Mouse (Mus musculus): Measurements from ENCODE around the gene Ccrl2. TPM values are rescaled to one million over a fixed set of nuclear protein-coding genes. Genes with fewer than 3 reads are reported as not detected.

Gene Ccrl2
- polyA plus RNA-seq, 1 experiment from 2014 or later = 3.2 TPM

DNA sequence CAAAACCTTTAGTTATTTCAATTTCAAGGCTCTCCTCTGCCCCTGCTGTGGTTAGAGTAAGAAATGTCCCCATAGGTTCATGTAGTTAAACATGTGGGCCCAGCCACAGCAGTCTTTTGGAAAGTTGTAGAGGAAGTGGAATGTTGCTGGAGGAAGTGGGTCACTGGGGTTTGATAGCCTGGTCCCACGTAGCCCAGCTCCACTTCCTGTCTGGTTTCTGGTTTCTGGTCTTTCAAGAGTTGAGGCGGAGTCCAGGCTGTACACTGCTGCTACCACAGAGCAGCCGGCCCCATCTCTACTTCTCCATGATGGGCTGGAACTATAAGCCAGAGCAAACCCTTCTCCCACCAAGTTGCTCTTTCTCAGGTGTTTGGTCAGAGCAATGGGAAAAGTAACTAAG, 11.1 kb downstream of the Ccrl2 start:
- no peak for ATAC-seq (ENCODE audit: insufficient number of reproducible peaks, insufficient read depth, low FRiP score, low read depth)
- WGBS = 69% methylated on average over 3 of the region's 3 CpGs
- H3K27me3 ChIP-seq (ENCODE audit: control insufficient read depth, insufficient read depth, low read length) = no peaks in the 10 kb centered on the region
- H3K36me3 ChIP-seq (ENCODE audit: control insufficient read depth, insufficient read depth, low read length) = no peaks in the 10 kb centered on the region
- no peaks in the 10 kb centered on the region for H3K9me3 ChIP-seq (ENCODE audit: control insufficient read depth, low read length)
- peaks cover 0 to 3% of the 10 kb centered on the region in 2 experiments for H3K4me1 ChIP-seq (ENCODE audit: control insufficient read depth in 2 of 2, insufficient read depth in 2 of 2, low read length in 2 of 2)
- H3K4me2 ChIP-seq (ENCODE audit: low read length) = no peak overlapping the region
- no peak overlapping the region for H3K4me3 ChIP-seq (ENCODE audit: control insufficient read depth in 1 of 2, insufficient read depth in 1 of 2, low read depth in 1 of 2, low read length in 2 of 2)
- H3K9ac ChIP-seq (ENCODE audit: low read length) = no peak overlapping the region
- H3K27ac ChIP-seq (replicated peaks in 1 of 2; ENCODE audit: control insufficient read depth in 1 of 2, insufficient read depth in 1 of 2, low read depth in 2 of 2, low read length in 2 of 2) = no peak overlapping the region

DNA sequence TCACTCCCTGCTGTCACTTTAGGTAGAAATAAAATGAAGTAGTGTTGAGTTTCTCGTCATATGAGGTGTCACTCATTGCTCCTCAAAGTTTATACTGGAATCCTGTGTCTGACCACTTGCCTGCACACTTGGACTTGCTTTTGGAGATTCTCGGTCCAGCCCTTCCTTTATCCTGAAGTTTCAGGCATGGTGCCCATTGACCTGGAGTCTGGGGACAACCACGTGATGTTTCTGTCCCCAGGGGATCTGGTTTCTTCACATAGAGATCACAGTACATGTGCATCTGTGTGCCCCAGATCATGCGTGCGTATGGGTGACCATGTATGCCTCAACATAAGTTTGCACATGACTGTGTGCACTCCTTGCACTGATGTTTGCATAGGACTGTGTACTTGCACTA, 15.1 kb downstream of the Ccrl2 start:
- no peak overlapping the region for H3K4me2 ChIP-seq (ENCODE audit: low read length)
- no peaks in the 10 kb centered on the region for H3K4me1 ChIP-seq (ENCODE audit: control insufficient read depth in 2 of 2, insufficient read depth in 2 of 2, low read length in 2 of 2)
- H3K27ac ChIP-seq (replicated peaks in 1 of 2; ENCODE audit: control insufficient read depth in 1 of 2, insufficient read depth in 1 of 2, low read depth in 2 of 2, low read length in 2 of 2) = no peak overlapping the region
- no peaks in the 10 kb centered on the region for H3K36me3 ChIP-seq (ENCODE audit: control insufficient read depth, insufficient read depth, low read length)
- H3K9me3 ChIP-seq (ENCODE audit: control insufficient read depth, low read length) = no peaks in the 10 kb centered on the region
- 84% methylated on average over 5 of the region's 5 CpGs for WGBS
- no peak overlapping the region for H3K9ac ChIP-seq (ENCODE audit: low read length)
- no peaks in the 10 kb centered on the region for H3K27me3 ChIP-seq (ENCODE audit: control insufficient read depth, insufficient read depth, low read length)
- ATAC-seq (ENCODE audit: insufficient number of reproducible peaks, insufficient read depth, low FRiP score, low read depth) = no peak
- no peak overlapping the region for H3K4me3 ChIP-seq (ENCODE audit: control insufficient read depth in 1 of 2, insufficient read depth in 1 of 2, low read depth in 1 of 2, low read length in 2 of 2)

DNA sequence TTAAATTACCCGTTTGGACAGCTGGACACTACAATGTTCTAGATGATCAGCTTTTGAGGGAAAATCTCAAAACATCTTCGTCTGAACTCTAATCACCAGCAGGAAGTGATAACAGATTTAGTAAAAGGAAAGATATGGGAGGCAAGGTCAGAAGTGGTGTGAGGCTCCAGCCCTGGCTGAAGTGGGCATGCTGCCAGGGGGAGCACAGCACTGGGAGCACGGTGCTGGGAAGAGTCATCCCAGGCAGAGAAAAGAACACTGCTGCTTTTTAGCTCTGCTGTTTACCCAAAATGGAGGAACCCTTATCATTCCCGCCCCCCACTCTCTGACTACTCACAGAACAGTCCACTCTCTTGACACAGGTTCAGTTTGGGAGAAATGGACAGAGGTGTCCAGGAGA, 17.4 kb downstream of the Ccrl2 start:
- H3K9ac ChIP-seq (ENCODE audit: low read length) = no peak overlapping the region
- WGBS = 43% methylated on average over 4 of the region's 4 CpGs
- no peaks in the 10 kb centered on the region for H3K9me3 ChIP-seq (ENCODE audit: control insufficient read depth, low read length)
- no peak overlapping the region for H3K4me2 ChIP-seq (ENCODE audit: low read length)
- H3K27me3 ChIP-seq (ENCODE audit: control insufficient read depth, insufficient read depth, low read length) = no peaks in the 10 kb centered on the region
- no peaks in the 10 kb centered on the region for H3K4me1 ChIP-seq (ENCODE audit: control insufficient read depth in 2 of 2, insufficient read depth in 2 of 2, low read length in 2 of 2)
- no peak overlapping the region for H3K27ac ChIP-seq (replicated peaks in 1 of 2; ENCODE audit: control insufficient read depth in 1 of 2, insufficient read depth in 1 of 2, low read depth in 2 of 2, low read length in 2 of 2)
- no peaks in the 10 kb centered on the region for H3K36me3 ChIP-seq (ENCODE audit: control insufficient read depth, insufficient read depth, low read length)
- no peak for ATAC-seq (ENCODE audit: insufficient number of reproducible peaks, insufficient read depth, low FRiP score, low read depth)
- no peak overlapping the region for H3K4me3 ChIP-seq (ENCODE audit: control insufficient read depth in 1 of 2, insufficient read depth in 1 of 2, low read depth in 1 of 2, low read length in 2 of 2)

DNA sequence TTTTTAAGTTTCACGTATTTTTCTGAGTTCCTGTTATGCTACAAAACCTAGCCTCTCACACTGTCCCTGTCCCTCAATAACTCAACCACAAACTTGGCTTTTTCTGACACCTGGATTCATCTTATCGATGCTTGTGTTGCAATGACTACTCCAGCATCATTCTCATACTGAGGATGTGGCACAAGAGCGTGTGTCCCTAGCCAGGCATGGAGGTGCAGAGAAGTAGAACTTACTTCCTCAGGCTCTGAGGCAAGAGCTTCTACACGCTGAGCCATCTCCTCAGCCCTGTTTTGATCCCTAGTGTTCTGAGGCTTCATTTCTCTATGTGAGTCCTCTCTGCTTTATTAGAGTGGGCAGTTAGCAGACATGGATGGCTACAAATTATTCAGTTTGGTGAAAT, 23.6 kb downstream of the Ccrl2 start:
- H3K9me3 ChIP-seq (ENCODE audit: control insufficient read depth, low read length) = no peaks in the 10 kb centered on the region
- no peak overlapping the region for H3K4me3 ChIP-seq (ENCODE audit: control insufficient read depth in 1 of 2, insufficient read depth in 1 of 2, low read depth in 1 of 2, low read length in 2 of 2)
- no peaks in the 10 kb centered on the region for H3K36me3 ChIP-seq (ENCODE audit: control insufficient read depth, insufficient read depth, low read length)
- H3K27me3 ChIP-seq (ENCODE audit: control insufficient read depth, insufficient read depth, low read length) = no peaks in the 10 kb centered on the region
- no peak overlapping the region for H3K9ac ChIP-seq (ENCODE audit: low read length)
- 84% methylated on average over 4 of the region's 4 CpGs for WGBS
- H3K4me1 ChIP-seq (ENCODE audit: control insufficient read depth in 2 of 2, insufficient read depth in 2 of 2, low read length in 2 of 2) = no peaks in the 10 kb centered on the region
- no peak overlapping the region for H3K27ac ChIP-seq (replicated peaks in 1 of 2; ENCODE audit: control insufficient read depth in 1 of 2, insufficient read depth in 1 of 2, low read depth in 2 of 2, low read length in 2 of 2)
- ATAC-seq (ENCODE audit: insufficient number of reproducible peaks, insufficient read depth, low FRiP score, low read depth) = no peak
- no peak overlapping the region for H3K4me2 ChIP-seq (ENCODE audit: low read length)

GRCm38 (mm10) chr9:111026791-111027190, 30.5 kb downstream of the Ccrl2 start:
- WGBS = 78% methylated on average over 10 of the region's 10 CpGs
- no peak overlapping the region for H3K4me2 ChIP-seq (ENCODE audit: low read length)
- H3K4me3 ChIP-seq (ENCODE audit: control insufficient read depth in 1 of 2, insufficient read depth in 1 of 2, low read depth in 1 of 2, low read length in 2 of 2) = no peak overlapping the region
- no peaks in the 10 kb centered on the region for H3K27me3 ChIP-seq (ENCODE audit: control insufficient read depth, insufficient read depth, low read length)
- no peak overlapping the region for H3K27ac ChIP-seq (replicated peaks in 1 of 2; ENCODE audit: control insufficient read depth in 1 of 2, insufficient read depth in 1 of 2, low read depth in 2 of 2, low read length in 2 of 2)
- ATAC-seq (ENCODE audit: insufficient number of reproducible peaks, insufficient read depth, low FRiP score, low read depth) = no peak
- H3K4me1 ChIP-seq (ENCODE audit: control insufficient read depth in 2 of 2, insufficient read depth in 2 of 2, low read length in 2 of 2) = no peaks in the 10 kb centered on the region; a peak in 1 of 4 replicates
- no peaks in the 10 kb centered on the region for H3K9me3 ChIP-seq (ENCODE audit: control insufficient read depth, low read length)
- H3K36me3 ChIP-seq (ENCODE audit: control insufficient read depth, insufficient read depth, low read length) = no peaks in the 10 kb centered on the region
- H3K9ac ChIP-seq (ENCODE audit: low read length) = no peak overlapping the region

DNA sequence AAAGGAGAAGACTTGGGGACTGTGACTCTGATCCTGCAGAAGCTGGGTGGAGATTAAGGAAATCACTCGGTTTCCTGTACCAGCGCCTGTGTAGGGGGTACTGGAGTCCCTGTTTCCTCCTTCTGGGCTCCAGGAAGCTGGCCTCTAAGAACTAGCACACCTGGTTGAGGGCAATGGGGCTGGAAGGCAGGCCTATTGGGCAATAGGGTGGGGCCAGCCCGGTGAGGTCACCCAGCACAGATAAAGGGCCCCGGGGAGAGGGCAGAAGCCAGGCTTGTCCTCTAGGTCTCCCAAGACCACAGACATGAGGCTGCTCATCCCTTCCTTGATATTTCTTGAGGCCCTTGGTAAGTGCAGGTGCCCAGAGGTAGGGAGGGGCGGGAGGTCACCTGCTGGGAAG, 38.3 kb downstream of the Ccrl2 start, which contains the start of gene Ltf:
Ltf (plus strand) TSS at position 250 of the 400 bp plus-strand sequence.
- Histone ChIP-seq H3K36me3 (ENCODE audit: control insufficient read depth, insufficient read depth, low read length) (no peaks in the 10 kb centered on the region), H3K9me3 (ENCODE audit: control insufficient read depth, low read length) (no peaks in the 10 kb centered on the region), H3K4me1 (ENCODE audit: control insufficient read depth in 2 of 2, insufficient read depth in 2 of 2, low read length in 2 of 2) (no peaks in the 10 kb centered on the region), H3K27ac (replicated peaks in 1 of 2; ENCODE audit: control insufficient read depth in 1 of 2, insufficient read depth in 1 of 2, low read depth in 2 of 2, low read length in 2 of 2) (no peak within 1 kb of the TSS), H3K4me3 (ENCODE audit: control insufficient read depth in 1 of 2, insufficient read depth in 1 of 2, low read depth in 1 of 2, low read length in 2 of 2) (no peak within 1 kb of the TSS), H3K4me2 (ENCODE audit: low read length) (no peak within 1 kb of the TSS), H3K27me3 (ENCODE audit: control insufficient read depth, insufficient read depth, low read length) (no peaks in the 10 kb centered on the region), H3K9ac (ENCODE audit: low read length) (no peak within 1 kb of the TSS)
- ATAC-seq (ENCODE audit: insufficient number of reproducible peaks, insufficient read depth, low FRiP score, low read depth) = no peak
- 77% methylated on average over 5 of the region's 5 CpGs for WGBS

DNA sequence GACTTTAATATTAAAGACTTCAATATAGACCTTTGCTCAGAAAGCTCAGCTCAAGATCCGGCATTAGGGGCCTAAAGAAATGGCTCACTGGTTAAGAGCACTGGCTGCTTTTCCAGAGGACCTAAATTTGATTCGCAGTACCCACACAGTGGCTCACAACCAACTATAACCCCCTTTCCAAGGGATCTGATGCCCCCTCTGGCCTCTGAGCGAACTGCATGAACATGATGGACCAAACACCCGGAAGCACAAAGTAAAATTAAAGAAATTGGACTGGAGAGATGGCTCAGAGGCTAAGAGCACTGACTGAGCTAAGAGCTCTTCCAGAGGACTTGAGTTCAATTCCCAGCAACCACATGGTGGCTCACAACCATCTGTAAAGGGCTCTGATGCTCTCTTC, 41.7 kb downstream of the Ccrl2 start:
- Histone ChIP-seq H3K9ac (ENCODE audit: low read length) (no peak overlapping the region), H3K4me2 (ENCODE audit: low read length) (no peak overlapping the region), H3K27me3 (ENCODE audit: control insufficient read depth, insufficient read depth, low read length) (no peaks in the 10 kb centered on the region), H3K4me1 (ENCODE audit: control insufficient read depth in 2 of 2, insufficient read depth in 2 of 2, low read length in 2 of 2) (peaks cover 4 to 7% of the 10 kb centered on the region in 2 experiments; a peak in 2 of 4 replicates), H3K27ac (replicated peaks in 1 of 2; ENCODE audit: control insufficient read depth in 1 of 2, insufficient read depth in 1 of 2, low read depth in 2 of 2, low read length in 2 of 2) (no peak overlapping the region), H3K36me3 (ENCODE audit: control insufficient read depth, insufficient read depth, low read length) (no peaks in the 10 kb centered on the region), H3K9me3 (ENCODE audit: control insufficient read depth, low read length) (no peaks in the 10 kb centered on the region), H3K4me3 (ENCODE audit: control insufficient read depth in 1 of 2, insufficient read depth in 1 of 2, low read depth in 1 of 2, low read length in 2 of 2) (no peak overlapping the region)
- 89% methylated on average over 4 of the region's 4 CpGs for WGBS
- ATAC-seq (ENCODE audit: insufficient number of reproducible peaks, insufficient read depth, low FRiP score, low read depth) = no peak

DNA sequence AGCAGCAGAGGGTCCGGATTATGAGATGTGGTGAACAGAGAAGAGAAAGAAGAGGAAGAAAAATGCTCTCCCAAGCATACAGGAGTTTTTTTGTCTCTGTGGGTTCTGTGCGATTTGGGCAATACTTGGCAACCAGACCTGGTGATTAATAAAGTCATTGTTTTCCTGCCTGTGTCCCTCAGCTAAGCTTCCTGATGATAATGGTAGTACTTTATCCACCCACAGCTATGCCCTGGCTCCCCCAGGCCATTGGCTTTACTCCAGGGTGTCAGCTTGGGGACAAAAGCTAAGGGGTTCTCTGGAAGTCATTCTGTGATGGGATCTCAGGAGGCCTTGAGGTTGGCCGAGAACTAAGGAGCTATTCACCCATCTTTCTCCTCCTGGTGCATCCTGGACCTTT, 45.3 kb downstream of the Ccrl2 start:
- no peak for ATAC-seq (ENCODE audit: insufficient number of reproducible peaks, insufficient read depth, low FRiP score, low read depth)
- H3K27me3 ChIP-seq (ENCODE audit: control insufficient read depth, insufficient read depth, low read length) = no peaks in the 10 kb centered on the region; the same call in 1 of the 2 replicates
- peaks cover 4 to 7% of the 10 kb centered on the region in 2 experiments; a peak in 2 of 4 replicates for H3K4me1 ChIP-seq (ENCODE audit: control insufficient read depth in 2 of 2, insufficient read depth in 2 of 2, low read length in 2 of 2)
- no peak overlapping the region for H3K9ac ChIP-seq (ENCODE audit: low read length)
- H3K36me3 ChIP-seq (ENCODE audit: control insufficient read depth, insufficient read depth, low read length) = no peaks in the 10 kb centered on the region
- 60% methylated on average over 3 of the region's 3 CpGs for whole genome bisulfite sequencing
- H3K4me2 ChIP-seq (ENCODE audit: low read length) = no peak overlapping the region
- no peak overlapping the region for H3K4me3 ChIP-seq (ENCODE audit: control insufficient read depth in 1 of 2, insufficient read depth in 1 of 2, low read depth in 1 of 2, low read length in 2 of 2)
- no peaks in the 10 kb centered on the region for H3K9me3 ChIP-seq (ENCODE audit: control insufficient read depth, low read length)
- no peak overlapping the region for H3K27ac ChIP-seq (replicated peaks in 1 of 2; ENCODE audit: control insufficient read depth in 1 of 2, insufficient read depth in 1 of 2, low read depth in 2 of 2, low read length in 2 of 2)
